Mouse (Mus musculus) lung, adult 2 months (tissue): ENCODE measurements around the gene Tdpoz4. TPM values are rescaled to one million over a fixed set of nuclear protein-coding genes. Genes with fewer than 3 reads are reported as not detected.
"Not testable (repeated sequence)": the region's sequence is repeated elsewhere in the genome, so short reads cannot be mapped to it uniquely, and the experiment has no call there.

Experiments used
- DNase-seq: peaks from one replicate; pipeline ENCODE4 v3.0.0; 2022
- H3K4me1 ChIP-seq: fragments of 200-500 bp; 2 replicates; pipeline ENCODE4 v1.6.1; 2011; ENCODE audit warnings: low read length; ENCODE audit not compliant: control insufficient read depth, insufficient read depth
- H3K4me3 ChIP-seq: fragments of 200-500 bp; replicated peaks from 2 replicates; pipeline ENCODE3; 2011; ENCODE audit warnings: low read depth, mild to moderate bottlenecking, control low read depth, low read length; ENCODE audit errors: extremely low read depth
- WGBS: fragments of 180-500 bp; shearing (Covaris S2); methylation state at CpG from one replicate; pipeline ENCODE4 v1.1.7; 2018; 5-methylcytosine and 5-hydroxymethylcytosine counted together
- polyA plus RNA-seq: library from polyadenylated mRNA; depleted of rRNA; stranded (reverse); fragments of >200 nt; gene quantifications from 2 replicates; pipeline ENCODE4 v1.2.3, GENCODE M21; 2012; rRNA removed

Gene Tdpoz4
- polyA plus RNA-seq = not detected in 2 replicates

GRCm38 (mm10) chr3:93796098-93796497 lies at the start of gene Tdpoz4:
TSS of gene Tdpoz4 (plus strand) at chr3:93796398.
- H3K4me3 ChIP-seq, H3K4me1 ChIP-seq, DNase-seq: not testable (repeated sequence)

- H3K4me1 ChIP-seq, H3K4me3 ChIP-seq, DNase-seq: not testable (repeated sequence)
- WGBS = 89% methylated on average over 18 of the region's 18 CpGs
These were observed 42.2 kb upstream of the Tdpoz4 start for GRCm38 (mm10) chr3:93754022-93754421.

- 73% methylated on average over 1 of the region's 1 CpGs for whole genome bisulfite sequencing
- not testable (repeated sequence) for H3K4me1 ChIP-seq, H3K4me3 ChIP-seq, DNase-seq
These were observed 23.5 kb upstream of the Tdpoz4 start, which contains the start of gene Gm5773 for GRCm38 (mm10) chr3:93772700-93773099. TSS of gene Gm5773 (plus strand) at chr3:93773000.

- H3K4me1 ChIP-seq, H3K4me3 ChIP-seq, DNase-seq: not testable (repeated sequence)
These were observed 17.1 kb downstream of the Tdpoz4 start for GRCm38 (mm10) chr3:93813341-93813740.

- WGBS = 68% methylated on average over 1 of the region's 1 CpGs
- DNase-seq, H3K4me1 ChIP-seq, H3K4me3 ChIP-seq: not testable (repeated sequence)
These were observed 29.5 kb downstream of the Tdpoz4 start, which contains the start of gene Tdpoz3 for GRCm38 (mm10) chr3:93825720-93826119. TSS of gene Tdpoz3 (plus strand) at chr3:93826020.

Other genes starting within 250 kb of the Tdpoz4 start
- gene S100a10, start 241.3 kb upstream of the Tdpoz4 start, polyA plus RNA-seq = 61.1 and 79.5 TPM in 2 replicates
- gene Tdpoz2, start 143.7 kb upstream of the Tdpoz4 start, polyA plus RNA-seq = not detected in 2 replicates
- gene Tdpoz1, start 120.1 kb upstream of the Tdpoz4 start, polyA plus RNA-seq = not detected in 2 replicates
- not detected in 2 replicates for gene Gm37596, start 103.3 kb upstream of the Tdpoz4 start, polyA plus RNA-seq
- gene Gm5773, start 23.4 kb upstream of the Tdpoz4 start, polyA plus RNA-seq = not detected in 2 replicates
- not detected in 2 replicates for gene Tdpoz3, start 29.6 kb downstream of the Tdpoz4 start, polyA plus RNA-seq
- gene Gm9117, start 147.1 kb downstream of the Tdpoz4 start, polyA plus RNA-seq = not detected in 2 replicates
- gene Tdpoz5, start 164.9 kb downstream of the Tdpoz4 start, polyA plus RNA-seq = not detected in 2 replicates